Mouse (Mus musculus) left cerebral cortex, postnatal 10 days (tissue): ENCODE measurements at regions not wholly inside any gene's neighbourhood (a gene's known extent, or its start where the extent isn't known, plus 50 kb on each side); places are given as distances from the start of the nearest gene placed in this dataset. TPM values are rescaled to one million over a fixed set of nuclear protein-coding genes. Genes with fewer than 3 reads are reported as not detected.
A peak's percentile ranks its signal among the peaks of the same experiment; 100 is the strongest.

Experiments used
- DNase-seq, 2 experiments: peaks; one replicate each; pipeline ENCODE4 v3.0.0; 2021 to 2022; ENCODE audit warnings: low spot score in 2 of 2, mixed read lengths in 1 of 2; ENCODE audit errors: extremely low spot score in 1 of 2
- intact Hi-C: fragments of 180-260 bp; cut with DNase I; formaldehyde crosslinking; loops from one replicate; pipeline ENCODE4 v1.15.1; 2025
- microRNA-seq: library from miRNA; unstranded; fragments of <30 nt; microRNA quantifications from one replicate; pipeline ENCODE4 v1.2.0, GENCODE M21; 2022

- no peak for DNase-seq
- intact Hi-C loops = no loop called here
These were observed 66.2 kb upstream of the Klf3 start for GRCm38 (mm10) chr5:64736985-64737384.

DNA sequence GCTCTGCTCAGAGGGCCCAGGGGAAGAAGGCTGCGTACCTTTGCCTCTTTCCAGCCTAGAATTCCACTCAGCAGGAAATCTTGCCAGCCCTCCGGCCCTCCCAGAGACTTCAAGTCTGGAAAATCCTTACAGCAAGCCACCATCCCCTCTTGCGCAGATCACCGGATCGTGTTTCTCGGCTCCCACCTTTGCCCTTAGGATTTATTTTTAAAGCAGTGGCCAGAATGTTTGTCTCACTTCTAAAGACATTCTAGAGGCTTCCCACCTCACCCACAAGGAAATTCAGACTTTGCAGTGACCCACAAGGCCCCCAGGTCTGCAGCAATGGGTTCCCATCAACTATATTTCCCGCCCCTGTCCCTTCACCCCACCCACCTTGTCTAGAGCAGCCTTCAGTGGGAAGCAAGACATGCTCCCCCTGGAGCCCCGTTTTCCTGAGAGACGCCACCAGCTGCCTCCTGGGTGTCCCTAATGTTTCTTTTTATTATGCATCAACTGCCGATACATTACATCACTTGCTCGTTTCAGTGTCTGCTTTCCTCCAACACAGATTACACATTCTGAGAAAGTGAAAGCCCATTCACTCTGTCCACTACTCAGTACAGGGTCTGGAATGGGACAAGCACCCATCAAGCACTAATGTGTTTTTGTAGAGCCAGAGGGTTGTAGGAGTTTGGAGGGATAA is 65.0 kb upstream of the Klf3 start:
- intact Hi-C loops = no loop called here
- no peak for DNase-seq

DNA sequence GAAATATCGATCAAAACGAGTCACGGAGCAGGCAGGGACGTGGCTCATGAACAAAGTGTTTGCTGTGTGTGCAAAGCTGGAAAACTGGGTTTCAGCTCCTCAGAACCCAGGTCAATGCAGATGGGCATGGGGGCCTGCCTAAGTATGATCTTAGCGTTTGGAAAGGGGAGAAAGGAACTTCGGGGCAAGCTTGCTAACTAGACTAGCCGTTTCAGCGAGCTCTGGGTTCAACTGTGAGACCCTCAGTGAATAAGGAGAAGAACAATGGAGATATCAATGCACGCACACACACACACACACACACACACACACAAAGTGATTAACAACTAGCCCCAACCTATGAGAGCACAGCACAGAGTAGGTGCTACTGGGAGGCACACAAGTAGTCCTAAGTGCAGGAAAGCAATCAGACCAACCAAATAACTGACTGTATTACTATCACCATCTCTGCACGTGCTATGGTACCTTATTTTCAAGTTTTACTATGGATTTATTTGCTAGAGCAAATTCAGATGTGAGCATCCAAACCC is 64.3 kb upstream of the Klf3 start:
- DNase-seq = no peak

DNA sequence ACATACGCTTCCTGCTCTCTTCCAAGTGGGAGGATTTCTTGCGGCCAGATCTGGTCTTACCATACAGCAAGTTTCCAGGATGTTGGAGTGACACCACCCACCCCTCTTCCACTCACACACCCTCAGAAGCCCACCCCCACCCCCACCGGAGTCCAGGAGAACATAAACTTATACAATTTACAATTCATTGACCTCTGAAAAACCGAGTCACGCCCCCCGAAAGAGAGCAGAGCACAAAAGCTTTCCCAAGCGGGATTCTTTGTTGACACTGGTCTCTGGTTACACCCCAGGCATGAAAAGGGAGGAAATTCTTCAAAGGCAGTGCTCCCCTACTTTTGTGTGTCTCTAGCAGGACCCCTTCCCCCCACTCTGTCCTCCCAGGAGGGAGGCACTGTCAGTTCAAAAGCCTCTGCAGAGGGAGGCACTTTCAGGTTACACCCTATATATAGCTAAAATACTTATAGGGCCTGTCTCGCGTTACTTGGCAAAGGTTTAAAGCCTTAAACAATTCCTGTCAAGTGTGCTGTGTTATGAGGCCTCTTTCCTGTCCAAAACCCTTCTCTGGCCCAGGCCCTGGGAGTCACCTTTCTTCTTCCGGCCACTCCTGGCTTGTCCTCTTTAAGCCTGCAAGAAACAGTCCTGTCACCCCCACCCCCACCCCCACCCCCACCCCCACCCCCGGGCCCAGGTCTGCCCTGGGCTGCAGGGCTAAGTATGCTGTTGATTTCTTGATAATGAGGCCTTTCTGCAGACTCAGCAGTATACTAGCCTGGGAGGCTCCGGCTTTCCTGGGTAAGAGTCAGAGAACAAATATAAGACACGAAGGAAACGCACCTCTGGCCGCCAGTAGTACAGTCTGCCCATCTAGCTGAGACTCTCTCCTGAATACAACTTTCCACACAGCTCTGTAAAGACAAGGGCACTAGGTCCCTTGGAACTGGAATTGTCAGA is 63.6 kb upstream of the Klf3 start:
- peak in 1 of 2 experiments; percentile 68 for DNase-seq
- intact Hi-C loops = no loop called here

More for the DNA sequence above, 64.3 kb upstream of the Klf3 start:
- intact Hi-C loops = no loop called here

DNA sequence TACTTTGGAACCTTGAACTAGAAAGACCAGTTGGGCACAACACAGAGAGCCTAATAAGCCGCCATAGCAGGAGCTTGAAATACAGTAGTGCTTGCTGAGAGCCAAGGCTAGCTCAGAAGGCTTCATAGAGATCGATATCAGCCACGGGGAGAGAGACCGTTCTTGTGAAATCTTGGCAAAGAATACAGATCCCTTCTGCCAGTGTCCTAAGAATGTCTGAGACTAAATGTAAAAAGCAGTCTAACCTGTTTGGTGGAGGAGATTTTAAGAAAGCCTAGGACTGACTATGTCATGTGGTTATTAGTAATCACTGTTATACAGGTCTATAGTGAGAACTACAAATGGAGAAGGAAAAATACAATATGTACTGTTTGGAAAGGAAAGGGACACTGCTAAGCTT is 59.1 kb upstream of the Klf3 start:
- DNase-seq = no peak
- intact Hi-C loops = no loop called here

GRCm38 (mm10) chr5:64744455-64744854 is 58.7 kb upstream of the Klf3 start:
- intact Hi-C loops = no loop called here
- DNase-seq = no peak

DNA sequence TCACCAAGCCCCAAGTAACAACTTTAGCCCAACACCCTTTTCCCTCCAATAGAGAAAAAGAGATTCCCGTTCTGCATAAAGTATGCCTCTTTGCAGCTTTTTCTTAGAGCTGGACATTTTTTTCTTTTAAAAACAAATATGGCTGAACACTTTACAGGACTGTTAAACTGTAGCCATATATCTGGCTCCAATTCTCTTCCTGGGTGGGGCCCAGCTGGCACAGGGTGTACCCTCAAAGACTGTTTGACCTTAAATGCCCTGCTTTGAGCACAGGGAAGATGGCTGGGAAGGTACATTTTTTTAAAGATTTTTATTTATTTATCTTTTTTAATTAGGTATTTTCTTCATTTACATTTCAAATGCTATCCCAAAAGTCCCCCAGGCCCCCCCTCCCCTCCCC is 55.7 kb upstream of the Klf3 start:
- intact Hi-C loops = no loop called here
- DNase-seq = no peak

DNA sequence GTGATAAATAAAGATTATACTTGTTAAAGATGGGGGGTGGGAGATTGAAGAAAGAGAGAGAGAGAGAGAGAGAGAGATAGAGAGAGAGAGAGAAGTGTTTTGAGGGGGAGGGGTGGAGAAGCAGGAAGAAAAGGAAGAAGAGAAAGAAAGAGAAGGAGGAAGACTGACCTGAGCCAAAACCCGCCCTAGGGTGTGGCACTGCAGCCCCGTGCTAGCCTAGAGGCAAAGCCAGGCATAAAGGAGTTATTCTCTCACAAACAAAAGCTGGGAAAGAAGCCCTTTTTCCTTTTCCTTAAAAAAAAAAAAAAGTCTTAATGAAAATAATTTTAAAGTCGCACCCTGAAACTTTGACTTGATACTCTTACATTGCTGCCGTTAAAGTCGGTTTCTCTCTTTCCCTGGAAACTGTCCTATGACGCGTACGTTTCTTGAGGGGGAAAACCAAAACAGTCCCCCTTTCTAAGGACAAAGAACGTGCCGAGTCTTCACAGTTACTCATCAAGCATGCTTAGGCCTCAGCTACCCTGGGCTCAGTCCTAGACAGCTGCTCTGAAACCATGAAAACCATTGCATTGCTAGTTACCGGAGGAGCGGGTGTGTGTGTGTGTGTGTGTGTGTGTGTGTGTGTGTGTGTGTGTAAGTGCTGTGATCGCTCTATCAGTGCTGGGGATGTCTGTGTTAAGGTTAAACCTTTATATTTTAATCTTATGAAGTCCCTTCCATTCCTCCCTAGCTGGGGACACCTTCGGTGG is 53.6 kb upstream of the Klf3 start:
- intact Hi-C loops = no loop called here
- DNase-seq = no peak

DNA sequence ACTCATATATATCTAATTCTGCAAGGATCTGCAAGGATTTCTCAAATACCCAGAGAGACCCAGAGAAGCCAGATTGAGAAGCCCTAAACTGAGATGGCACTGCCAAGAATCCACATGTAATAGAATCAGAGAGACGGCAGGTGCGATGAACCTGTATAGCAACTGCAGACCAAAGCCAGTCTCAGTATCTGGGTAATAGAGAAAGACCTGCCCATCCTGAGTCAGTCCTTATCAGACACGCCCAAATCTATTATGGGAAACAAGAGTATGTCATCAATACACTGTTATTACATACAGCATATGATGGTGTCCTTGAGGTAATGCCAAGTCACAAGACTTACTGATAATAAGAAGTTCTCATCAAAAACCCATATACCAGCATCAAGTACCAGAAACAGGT is 52.8 kb upstream of the Klf3 start:
- intact Hi-C loops = no loop called here
- no peak for DNase-seq

DNA sequence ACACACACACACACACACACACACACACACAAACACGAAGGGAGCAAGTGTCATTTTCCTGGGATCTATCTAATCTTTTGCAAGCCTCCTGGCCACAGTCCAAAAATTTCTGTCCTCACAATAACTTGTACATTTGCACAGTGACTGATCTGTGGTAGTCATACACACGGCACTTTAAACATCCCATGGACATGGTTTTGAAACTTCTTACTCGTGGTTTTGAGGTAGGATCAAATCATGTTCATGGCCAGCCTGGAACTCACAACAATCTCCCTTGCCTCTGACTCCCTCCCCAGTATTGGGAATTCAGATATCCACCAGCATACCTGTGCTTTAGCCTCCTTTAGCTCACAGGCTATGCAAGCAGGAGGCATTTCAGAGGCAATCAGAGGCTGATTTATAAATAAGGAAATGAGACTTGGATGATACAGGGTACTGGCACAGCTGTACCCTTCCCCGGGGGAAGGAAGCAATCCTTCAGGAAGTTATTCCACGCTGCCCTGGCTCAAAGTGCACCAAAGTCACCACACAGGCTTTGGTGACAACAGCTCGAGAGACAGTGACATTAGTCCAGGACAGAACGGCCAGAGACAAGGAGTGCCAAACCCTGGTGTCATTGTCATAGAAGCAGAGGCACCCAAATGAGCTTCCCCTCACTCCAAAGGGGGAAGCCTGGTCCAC is 52.1 kb upstream of the Klf3 start:
- no peak for DNase-seq
- intact Hi-C loops = no loop called here

DNA sequence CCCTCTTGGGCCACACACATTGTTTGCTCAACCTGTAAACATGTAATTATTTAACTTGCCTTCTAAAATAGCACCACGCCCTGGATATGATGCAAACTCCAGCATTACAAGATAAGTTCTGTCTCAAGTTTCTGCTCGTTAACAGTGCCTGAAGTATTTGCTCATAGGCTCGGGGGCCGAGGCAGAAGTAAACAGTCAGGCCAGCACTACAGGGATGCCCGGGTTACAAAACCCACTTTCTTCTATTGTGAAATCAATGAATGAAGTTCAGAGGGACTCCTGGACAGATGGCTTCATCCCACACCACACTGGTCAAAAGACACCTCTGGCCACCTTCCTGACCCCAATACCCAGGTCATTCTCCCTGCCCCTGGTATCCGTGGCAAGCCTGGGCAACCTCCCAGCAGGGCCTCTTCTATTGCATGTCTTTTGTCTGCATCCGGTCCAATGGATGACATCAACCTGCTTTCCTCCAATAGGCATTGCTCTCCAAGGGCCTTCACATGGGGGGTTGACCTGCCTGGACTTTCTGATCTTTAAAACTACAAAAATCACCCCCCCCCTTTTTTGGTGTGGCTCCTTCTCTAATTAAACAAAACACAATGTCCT is 49.9 kb upstream of the Klf3 start:
- no peak for DNase-seq
- intact Hi-C loops = no loop called here

Small RNA genes lying in the stretch of these regions (microRNA-seq; reads per million reads assigned to microRNA genes)
- gene Gm25306 = not detected
